Mouse (Mus musculus): ENCODE data around the gene Elf2. TPM values are rescaled to one million over a fixed set of nuclear protein-coding genes. Genes with fewer than 3 reads are reported as not detected.

Gene Elf2
- polyA plus RNA-seq, 1 experiment from 2014 or later: 22.3 TPM

DNA sequence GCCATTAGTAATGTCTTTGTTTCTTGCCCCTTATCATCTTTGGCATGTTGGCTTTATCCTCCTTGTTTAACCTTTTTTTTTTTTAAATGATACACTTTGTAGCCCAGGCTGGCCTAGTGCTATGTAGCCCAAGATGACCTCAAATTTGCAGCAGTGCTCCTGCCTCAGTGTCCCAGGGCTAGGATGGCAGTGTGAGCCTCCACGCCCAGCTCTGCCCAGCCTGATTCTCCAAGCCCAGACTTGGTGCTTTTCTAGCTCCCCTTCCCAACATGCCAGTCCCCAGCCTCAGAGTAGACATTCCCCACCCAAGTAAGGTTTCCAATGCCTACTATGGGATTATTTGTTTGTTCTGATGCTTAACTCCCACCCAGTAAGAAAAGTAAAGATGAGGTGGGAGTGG, 88.2 kb downstream of the Elf2 start:
- H3K4me1 ChIP-seq (replicated peaks): no peaks in the 10 kb centered on the region
- ATAC-seq (ENCODE audit: insufficient read depth): no peak
- no peaks in the 10 kb centered on the region for H3K27me3 ChIP-seq
- no peak overlapping the region for H3K4me2 ChIP-seq
- no peak overlapping the region for H3K27ac ChIP-seq (replicated peaks)
- H3K9ac ChIP-seq: no peak overlapping the region
- H3K36me3 ChIP-seq (replicated peaks): peaks cover 98% of the 10 kb centered on the region
- H3K4me3 ChIP-seq (replicated peaks): no peak overlapping the region
- 93% methylated on average over 1 of the region's 1 CpGs for WGBS (ENCODE audit: insufficient replicate concordance)
- no peaks in the 10 kb centered on the region for H3K9me3 ChIP-seq (replicated peaks)

DNA sequence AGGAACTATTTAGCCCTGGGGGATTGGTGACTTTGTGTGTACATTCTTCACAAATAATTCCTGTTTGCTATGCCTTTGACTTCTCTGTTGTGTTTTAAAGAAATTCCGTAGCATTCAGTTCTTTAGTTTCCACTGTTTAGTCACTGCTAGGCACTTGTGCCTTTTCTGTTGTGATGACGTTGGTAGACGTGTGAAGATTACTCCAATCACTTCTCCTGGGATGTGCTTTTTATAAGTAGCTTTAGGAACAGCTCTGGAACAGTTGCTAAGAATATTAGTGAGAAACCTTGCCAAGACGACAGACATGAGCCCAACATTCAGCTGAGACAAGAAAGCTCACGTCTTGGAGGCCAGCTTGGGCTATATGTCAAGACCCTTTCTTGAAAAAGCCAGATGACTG, 89.4 kb downstream of the Elf2 start:
- Histone ChIP-seq H3K9ac (no peak overlapping the region), H3K9me3 (replicated peaks) (no peaks in the 10 kb centered on the region), H3K4me2 (no peak overlapping the region), H3K27me3 (no peaks in the 10 kb centered on the region), H3K4me1 (replicated peaks) (no peaks in the 10 kb centered on the region), H3K36me3 (replicated peaks) (peaks cover 98% of the 10 kb centered on the region), H3K27ac (replicated peaks) (no peak overlapping the region), H3K4me3 (replicated peaks) (no peak overlapping the region)
- 81% methylated on average over 5 of the region's 5 CpGs for WGBS (ENCODE audit: insufficient replicate concordance)
- ATAC-seq (ENCODE audit: insufficient read depth): no peak

GRCm38 (mm10) chr3:51249866-51250265, 90.6 kb downstream of the Elf2 start:
- Histone ChIP-seq H3K9me3 (replicated peaks) (no peaks in the 10 kb centered on the region), H3K4me3 (replicated peaks) (no peak overlapping the region), H3K36me3 (replicated peaks) (peaks cover 96% of the 10 kb centered on the region), H3K9ac (no peak overlapping the region), H3K27ac (replicated peaks) (no peak overlapping the region), H3K27me3 (no peaks in the 10 kb centered on the region), H3K4me1 (replicated peaks) (no peaks in the 10 kb centered on the region), H3K4me2 (no peak overlapping the region)
- no peak for ATAC-seq (ENCODE audit: insufficient read depth)
- WGBS (ENCODE audit: insufficient replicate concordance): 88% methylated on average over 13 of the region's 13 CpGs

DNA sequence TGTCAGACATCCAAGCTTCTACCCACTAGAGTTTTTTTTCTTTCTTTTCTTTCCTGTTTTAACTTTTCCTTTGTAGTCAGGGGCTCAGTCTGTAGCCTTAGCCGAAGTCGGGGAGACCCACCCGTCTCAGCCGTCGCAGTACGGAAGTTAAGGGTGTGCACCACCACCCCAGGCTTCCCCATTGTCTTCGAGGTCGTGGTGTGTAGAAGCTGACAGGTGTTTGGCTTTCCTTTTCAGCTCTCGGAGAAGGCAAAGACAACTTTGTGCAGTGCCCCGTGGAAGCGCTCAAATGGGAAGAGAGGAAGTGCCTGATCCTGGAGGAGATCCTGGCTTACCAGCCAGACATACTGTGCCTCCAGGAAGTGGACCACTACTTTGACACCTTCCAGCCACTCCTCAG, 91.0 kb downstream of the Elf2 start:
- 84% methylated on average over 11 of the region's 11 CpGs for WGBS (ENCODE audit: insufficient replicate concordance)
- ATAC-seq (ENCODE audit: insufficient read depth): no peak
- H3K27me3 ChIP-seq: no peaks in the 10 kb centered on the region
- no peaks in the 10 kb centered on the region for H3K4me1 ChIP-seq (replicated peaks)
- H3K4me3 ChIP-seq (replicated peaks): no peak overlapping the region
- no peak overlapping the region for H3K4me2 ChIP-seq
- H3K9me3 ChIP-seq (replicated peaks): no peaks in the 10 kb centered on the region
- H3K9ac ChIP-seq: no peak overlapping the region
- no peak overlapping the region for H3K27ac ChIP-seq (replicated peaks)
- peaks cover 92% of the 10 kb centered on the region for H3K36me3 ChIP-seq (replicated peaks)

DNA sequence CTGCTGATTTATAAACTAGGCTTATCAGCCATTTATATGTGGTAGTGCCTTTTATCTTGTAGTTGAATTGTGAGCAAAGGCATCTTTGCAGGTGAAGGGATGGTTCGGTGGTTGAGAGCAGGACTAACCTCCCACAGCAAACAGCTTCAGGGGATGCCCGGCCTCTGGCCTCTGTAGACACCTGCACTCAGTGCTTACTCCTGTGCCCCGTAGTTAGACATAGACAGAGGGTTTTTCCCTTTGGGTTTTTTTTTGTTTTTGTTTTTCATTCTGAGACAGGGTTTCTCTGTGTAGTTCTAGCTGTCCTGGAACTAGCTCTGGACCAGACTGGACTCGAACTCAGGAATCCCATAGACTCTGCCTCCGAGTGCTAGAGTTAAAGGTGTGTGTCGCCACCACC, 91.9 kb downstream of the Elf2 start:
- 90% methylated on average over 6 of the region's 6 CpGs for WGBS (ENCODE audit: insufficient replicate concordance)
- Histone ChIP-seq H3K27ac (replicated peaks) (no peak overlapping the region), H3K27me3 (no peaks in the 10 kb centered on the region), H3K4me2 (no peak overlapping the region), H3K36me3 (replicated peaks) (peaks cover 84% of the 10 kb centered on the region), H3K4me3 (replicated peaks) (no peak overlapping the region), H3K4me1 (replicated peaks) (no peaks in the 10 kb centered on the region), H3K9me3 (replicated peaks) (no peaks in the 10 kb centered on the region), H3K9ac (no peak overlapping the region)
- no peak for ATAC-seq (ENCODE audit: insufficient read depth)

DNA sequence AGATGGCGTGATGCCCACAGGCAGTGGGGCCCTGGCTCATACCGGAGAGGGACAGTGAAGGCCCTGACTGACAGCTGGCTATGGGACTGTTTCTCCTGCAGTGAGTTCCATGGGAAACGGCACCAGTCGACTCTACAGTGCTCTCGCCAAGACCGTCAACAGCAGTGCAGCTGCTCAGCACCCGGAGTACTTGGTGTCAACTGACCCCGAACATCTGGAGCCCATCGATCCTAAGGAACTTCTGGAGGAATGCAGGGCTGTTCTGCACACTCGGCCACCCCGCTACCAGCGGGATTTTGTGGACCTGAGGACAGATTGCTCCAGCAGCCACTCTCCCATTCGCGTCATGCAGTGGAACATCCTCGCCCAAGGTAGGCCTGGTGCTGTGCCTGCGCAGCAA, 92.8 kb downstream of the Elf2 start:
- peaks cover 75% of the 10 kb centered on the region for H3K36me3 ChIP-seq (replicated peaks)
- WGBS (ENCODE audit: insufficient replicate concordance): 89% methylated on average over 16 of the region's 16 CpGs

GRCm38 (mm10) chr3:51239541-51239940, 100.9 kb downstream of the Elf2 start:
- ATAC-seq (ENCODE audit: insufficient read depth): no peak
- Histone ChIP-seq H3K36me3 (replicated peaks) (peaks cover 35% of the 10 kb centered on the region), H3K27ac (replicated peaks) (no peak overlapping the region), H3K9ac (no peak overlapping the region), H3K4me3 (replicated peaks) (no peak overlapping the region), H3K4me1 (replicated peaks) (peaks cover 33% of the 10 kb centered on the region), H3K27me3 (no peaks in the 10 kb centered on the region), H3K4me2 (no peak overlapping the region), H3K9me3 (replicated peaks) (no peaks in the 10 kb centered on the region)
- 92% methylated on average over 3 of the region's 3 CpGs for WGBS (ENCODE audit: insufficient replicate concordance)

More for the DNA sequence above, 92.8 kb downstream of the Elf2 start:
- ATAC-seq (ENCODE audit: insufficient read depth): 0 out of 2 replicates have a peak, but pooled peaks have one; percentile 30
- Histone ChIP-seq H3K9me3 (replicated peaks) (no peaks in the 10 kb centered on the region), H3K4me2 (no peak overlapping the region), H3K4me3 (replicated peaks) (no peak overlapping the region), H3K27me3 (no peaks in the 10 kb centered on the region), H3K27ac (replicated peaks) (no peak overlapping the region), H3K4me1 (replicated peaks) (no peaks in the 10 kb centered on the region), H3K9ac (no peak overlapping the region)

DNA sequence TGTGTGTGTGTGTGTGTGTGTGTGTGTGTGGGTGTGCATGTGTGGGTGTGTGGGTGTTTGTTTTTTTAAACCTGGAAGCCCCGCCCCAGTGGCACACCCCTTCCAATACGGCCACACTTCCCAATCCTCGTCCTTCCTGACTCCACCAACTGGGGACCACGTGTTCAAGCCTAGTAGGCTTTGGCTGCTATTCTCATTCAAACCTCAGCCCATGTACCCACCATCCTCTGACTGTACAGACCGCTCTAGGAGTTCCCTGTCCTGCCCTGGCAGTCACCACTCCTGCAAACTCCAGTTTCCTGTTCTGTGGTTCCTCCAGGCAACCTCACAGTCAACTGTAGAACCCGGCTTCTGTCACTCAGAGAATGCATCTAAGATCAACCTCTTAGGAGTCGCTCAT, 101.9 kb downstream of the Elf2 start:
- Histone ChIP-seq H3K4me1 (replicated peaks) (peaks cover 43% of the 10 kb centered on the region), H3K4me3 (replicated peaks) (no peak overlapping the region), H3K27me3 (no peaks in the 10 kb centered on the region), H3K9ac (no peak overlapping the region), H3K9me3 (replicated peaks) (no peaks in the 10 kb centered on the region), H3K36me3 (replicated peaks) (peaks cover 40% of the 10 kb centered on the region), H3K4me2 (no peak overlapping the region), H3K27ac (replicated peaks) (no peak overlapping the region)
- WGBS (ENCODE audit: insufficient replicate concordance): 36% methylated on average over 7 of the region's 7 CpGs
- ATAC-seq (ENCODE audit: insufficient read depth): no peak

GRCm38 (mm10) chr3:51234752-51235055, 105.8 kb downstream of the Elf2 start:
- H3K27ac ChIP-seq (replicated peaks): no peak overlapping the region
- H3K9me3 ChIP-seq (replicated peaks): no peaks in the 10 kb centered on the region
- peaks cover 47% of the 10 kb centered on the region for H3K36me3 ChIP-seq (replicated peaks)
- H3K4me3 ChIP-seq (replicated peaks): no peak overlapping the region
- H3K27me3 ChIP-seq: no peaks in the 10 kb centered on the region
- WGBS (ENCODE audit: insufficient replicate concordance): 73% methylated on average over 5 of the region's 5 CpGs
- no peak for ATAC-seq (ENCODE audit: insufficient read depth)
- no peak overlapping the region for H3K4me2 ChIP-seq
- H3K4me1 ChIP-seq (replicated peaks): peaks cover 81% of the 10 kb centered on the region
- H3K9ac ChIP-seq: no peak overlapping the region

- H3K27ac ChIP-seq (replicated peaks): peak overlapping the region; percentile 99
- H3K27me3 ChIP-seq: no peaks in the 10 kb centered on the region
- no peak for ATAC-seq (ENCODE audit: insufficient read depth)
- 46% methylated on average over 13 of the region's 13 CpGs for WGBS (ENCODE audit: insufficient replicate concordance)
- H3K4me1 ChIP-seq (replicated peaks): peaks cover 87% of the 10 kb centered on the region
- H3K4me2 ChIP-seq: peak overlapping the region; percentile 33
- H3K4me3 ChIP-seq (replicated peaks): no peak overlapping the region; the same call in 1 of the 2 replicates
- H3K9me3 ChIP-seq (replicated peaks): no peaks in the 10 kb centered on the region
- peaks cover 44% of the 10 kb centered on the region for H3K36me3 ChIP-seq (replicated peaks)
- peak overlapping the region; percentile 19; the same call in 1 of the 2 replicates for H3K9ac ChIP-seq
Observed at GRCm38 (mm10) chr3:51233918-51234751, 106.3 kb downstream of the Elf2 start.

DNA sequence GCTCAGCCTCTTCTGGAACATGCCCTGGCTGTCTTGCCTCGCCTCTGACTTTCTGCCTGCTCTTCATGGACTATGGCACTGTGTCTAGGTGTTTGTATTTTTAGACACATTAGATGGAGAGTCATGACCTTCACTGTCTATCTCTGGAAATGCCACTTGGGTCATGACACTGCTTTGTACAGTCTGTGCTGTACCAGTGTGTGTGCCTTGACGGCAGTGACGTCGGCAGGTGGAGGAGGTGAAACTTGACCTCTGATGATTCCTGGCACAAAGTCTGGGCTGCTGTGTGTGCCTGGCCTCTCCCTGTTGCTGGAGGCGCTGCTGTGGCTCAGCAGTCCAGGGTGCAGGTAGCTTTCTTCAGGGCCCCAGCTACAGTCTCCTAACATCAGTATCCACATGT, 107.0 kb downstream of the Elf2 start:
- H3K27me3 ChIP-seq: no peaks in the 10 kb centered on the region
- H3K9me3 ChIP-seq (replicated peaks): no peaks in the 10 kb centered on the region
- peaks cover 43% of the 10 kb centered on the region for H3K36me3 ChIP-seq (replicated peaks)
- no peak overlapping the region; the same call in 1 of the 2 replicates for H3K4me3 ChIP-seq (replicated peaks)
- 68% methylated on average over 5 of the region's 5 CpGs for WGBS (ENCODE audit: insufficient replicate concordance)
- ATAC-seq (ENCODE audit: insufficient read depth): no peak
- peak overlapping the region; percentile 19; the same call in 1 of the 2 replicates for H3K9ac ChIP-seq
- H3K4me2 ChIP-seq: peak overlapping the region; percentile 33
- peak overlapping the region; percentile 99 for H3K27ac ChIP-seq (replicated peaks)
- H3K4me1 ChIP-seq (replicated peaks): peaks cover 91% of the 10 kb centered on the region

Measured in liver, embryonic 15.5 days (tissue).